Mouse (Mus musculus) embryonic fibroblast, embryonic 13.5 days (primary cell): Measurements from ENCODE around the gene Gm10295.

Experiments used
- CTCF ChIP-seq: IDR thresholded peaks from 2 replicates; pipeline ENCODE4 v1.5.1; 2011; ENCODE audit warnings: mild to moderate bottlenecking, control low read depth, low read length, moderate library complexity, borderline replicate concordance; ENCODE audit not compliant: insufficient read depth
- POLR2A ChIP-seq: IDR thresholded peaks from 2 replicates; pipeline ENCODE4 v1.6.1; 2011; ENCODE audit warnings: low read depth, mild to moderate bottlenecking, control low read depth, low read length, moderate library complexity

DNA sequence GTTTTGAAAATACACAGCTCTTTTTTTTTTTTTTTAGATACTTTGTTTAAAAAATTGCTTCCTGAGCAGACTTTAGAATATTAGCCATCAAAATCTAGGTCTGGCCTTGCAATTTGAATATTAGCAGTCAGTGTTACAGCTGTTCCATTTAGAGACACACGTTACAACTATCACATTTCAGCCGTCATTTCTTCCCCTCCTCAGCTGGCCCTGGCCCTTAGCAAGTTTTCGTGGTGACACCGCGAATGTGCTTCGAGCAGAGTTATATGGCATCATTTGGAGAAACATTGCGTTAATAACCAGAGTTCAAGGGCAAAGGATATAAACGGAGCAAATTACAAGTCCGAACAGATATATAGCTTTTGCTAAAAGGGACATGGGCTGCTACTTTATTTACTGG lies 2.4 kb downstream of the Gm10295 start:
- TF ChIP-seq CTCF = no peak
- TF ChIP-seq POLR2A = no peak
